Mouse (Mus musculus) natural killer cell, adult 2 months (primary cell): ENCODE results near the gene Gm13084.
"Not testable (repeated sequence)": the region's sequence is repeated elsewhere in the genome, so short reads cannot be mapped to it uniquely, and the experiment has no call there.

ENCODE experiments used
- DNase-seq, 2 experiments: peaks; one replicate each; pipeline ENCODE4 v3.0.0; 2022; ENCODE audit warnings: low spot score in 2 of 2

Gm13084 gene

DNA sequence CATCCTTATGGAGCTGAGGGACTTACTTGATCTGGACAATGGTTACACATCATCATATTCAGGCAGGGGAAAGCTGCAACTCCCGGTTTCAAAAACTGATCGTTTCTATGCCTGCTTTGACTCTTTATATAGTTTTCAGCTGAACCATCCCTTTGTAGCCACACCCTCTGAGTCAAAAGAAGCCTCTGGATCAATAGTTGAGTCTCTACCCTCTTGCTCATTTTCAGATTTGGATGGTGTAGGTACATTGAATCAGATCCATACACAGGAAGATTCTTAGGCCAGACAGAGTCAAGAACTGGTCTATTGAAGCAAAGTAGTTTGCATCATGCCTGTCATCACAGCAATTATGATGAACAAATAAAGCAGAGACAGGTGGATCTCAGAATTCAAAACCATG is at the start of gene Gm13084:
Gm13084 (minus strand) TSS at position 101 of the 400 bp plus-strand sequence.
- DNase-seq, result no peak

- not testable (repeated sequence) for DNase-seq
Observed at GRCm38 (mm10) chr4:143846197-143846596, 30.3 kb upstream of the Gm13084 start, which contains the start of gene Gm13103. Gm13103 (plus strand) TSS chr4:143846497.

- not testable (repeated sequence) for DNase-seq
Observed at GRCm38 (mm10) chr4:143789052-143789451, 26.8 kb downstream of the Gm13084 start, which contains the start of gene Gm13023. Gm13023 (plus strand) TSS chr4:143789352.
